Mouse (Mus musculus): ENCODE data around the gene Usp48. TPM values are rescaled to one million over a fixed set of nuclear protein-coding genes. Genes with fewer than 3 reads are reported as not detected.
A peak's percentile ranks its signal among the peaks of the same experiment; 100 is the strongest.

Usp48 gene
- total and polyA plus RNA-seq, 3 experiments = 27.1 to 99.6 TPM; not detected in 1

DNA sequence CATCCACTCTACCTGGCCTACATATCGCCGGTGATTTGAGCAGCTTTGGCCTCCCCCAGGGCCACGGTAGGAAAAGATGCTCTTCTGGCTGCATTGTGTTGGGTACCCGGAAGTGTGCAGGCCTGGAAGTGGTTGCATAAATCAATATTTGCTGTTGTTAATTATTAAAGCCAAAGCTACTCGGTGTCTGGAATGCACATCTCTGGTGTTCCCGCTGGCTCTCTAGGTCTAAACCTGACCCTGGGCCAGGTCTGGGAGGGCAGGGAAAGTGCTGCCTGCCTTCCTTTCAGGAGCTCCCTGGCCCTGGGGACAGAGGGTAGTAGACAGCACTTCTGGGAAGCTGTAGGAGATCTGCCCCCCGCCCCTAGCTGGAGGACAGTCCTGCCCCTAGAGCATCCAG is 113.0 kb downstream of the Usp48 start:
- TF ChIP-seq MYC (IDR thresholded peaks at IDR 0.05; ENCODE audit: low read depth, low read length) (no peak), ZC3H11A (IDR thresholded peaks at IDR 0.05; ENCODE audit: low read depth, low read length) (no peak), MAFK (IDR thresholded peaks at IDR 0.05; ENCODE audit: borderline replicate concordance, low read depth, low read length) (no peak), USF1 (IDR thresholded peaks at IDR 0.05; ENCODE audit: low read depth, low read length) (no peak), TAL1 (IDR thresholded peaks at IDR 0.05; ENCODE audit: low read length) (no peak), TBP (IDR thresholded peaks at IDR 0.05; ENCODE audit: low read depth, low read length) (no peak), MYB (IDR thresholded peaks at IDR 0.05; ENCODE audit: low read depth, low read length) (no peak), CHD2 (IDR thresholded peaks at IDR 0.05; ENCODE audit: low read length) (no peak), GABPA (IDR thresholded peaks at IDR 0.05; ENCODE audit: low read depth, low read length) (no peak), NELFE (IDR thresholded peaks at IDR 0.05; ENCODE audit: low read depth, low read length) (no peak), MAZ (IDR thresholded peaks at IDR 0.05; ENCODE audit: low read depth, low read length) (no peak), HCFC1 (IDR thresholded peaks at IDR 0.05; ENCODE audit: low read depth, low read length) (no peak), BHLHE40 (IDR thresholded peaks at IDR 0.05; ENCODE audit: borderline replicate concordance, low read depth, low read length) (no peak), SMC3 (IDR thresholded peaks at IDR 0.05; ENCODE audit: low read depth, low read length) (no peak), RCOR1 (IDR thresholded peaks at IDR 0.05; ENCODE audit: low read depth, low read length) (no peak), GATA1 (IDR thresholded peaks at IDR 0.05; ENCODE audit: low read depth, low read length) (no peak), MAX (IDR thresholded peaks at IDR 0.05; ENCODE audit: low read length) (no peak), ZKSCAN1 (IDR thresholded peaks at IDR 0.05; ENCODE audit: low read depth, low read length) (no peak)
- Histone ChIP-seq H3K27me3 (ENCODE audit: control insufficient read depth in 1 of 2, insufficient read depth in 2 of 2, low read length in 2 of 2) (no peaks in the 10 kb centered on the region), H3K9ac (ENCODE audit: control insufficient read depth, low read depth, low read length, poor library complexity, severe bottlenecking) (no peak overlapping the region; the same call in 1 of the 2 replicates), H3K4me1 (ENCODE audit: control insufficient read depth in 1 of 2, insufficient read depth in 2 of 2, low read length in 2 of 2) (peaks cover 7 to 20% of the 10 kb centered on the region in 2 experiments), H3K79me2 (ENCODE audit: control insufficient read depth, insufficient read depth, low read length, poor library complexity) (no peaks in the 10 kb centered on the region; the same call in 1 of the 2 replicates), H3K4me3 (ENCODE audit: control insufficient read depth in 1 of 2, insufficient read depth in 1 of 2, low read depth in 2 of 2, low read length in 2 of 2) (no peak overlapping the region), H3K27ac (ENCODE audit: control insufficient read depth, low read depth, low read length) (no peak overlapping the region), H3K9me3 (replicated peaks; ENCODE audit: insufficient read depth, low read length) (no peaks in the 10 kb centered on the region), H3K36me3 (ENCODE audit: control insufficient read depth in 1 of 2, insufficient read depth in 2 of 2, low read length in 2 of 2) (peaks cover 0 to 5% of the 10 kb centered on the region in 2 experiments; a peak in 2 of 4 replicates)
- DNase-seq (ENCODE audit: low read depth, low spot score) = no peak

DNA sequence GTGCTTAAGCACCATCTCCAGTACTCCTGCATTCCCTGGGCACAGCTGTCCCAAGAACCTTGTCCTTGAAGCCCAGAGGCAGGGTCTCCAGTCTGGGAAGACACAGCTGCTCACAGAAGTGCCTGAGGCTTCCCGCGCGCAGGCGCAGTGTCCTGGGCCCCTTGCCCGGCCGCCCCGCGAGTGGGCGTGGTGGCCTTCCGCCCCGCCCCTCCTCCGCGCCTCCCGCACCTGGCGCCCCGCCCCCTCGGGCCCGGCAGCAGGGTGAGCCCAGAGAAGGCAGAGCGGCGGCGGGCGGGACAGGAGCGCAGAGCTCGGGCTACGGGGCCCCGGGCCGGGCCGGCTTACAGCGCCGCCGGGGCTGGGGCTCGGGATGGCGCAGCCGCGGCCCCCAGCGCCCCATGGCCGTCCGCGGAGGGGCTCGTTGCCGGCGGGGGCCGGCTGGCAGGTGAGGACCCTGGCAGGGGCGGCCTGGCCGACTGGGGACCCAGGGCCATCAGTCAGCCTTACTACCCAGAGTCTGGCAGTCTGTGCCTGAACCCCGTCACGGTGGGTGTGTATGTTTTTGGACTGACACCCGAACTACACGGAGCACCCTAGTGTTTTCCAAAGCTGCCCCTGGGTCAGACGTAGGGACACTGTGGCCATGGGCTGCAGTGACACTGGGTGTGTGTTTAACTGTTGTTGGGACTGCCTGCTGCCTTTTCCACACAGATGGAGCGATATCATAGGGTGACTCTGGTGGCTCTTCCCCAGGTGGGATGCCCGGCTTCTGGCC is 113.8 kb downstream of the Usp48 start:
- Histone ChIP-seq H3K9me3 (replicated peaks; ENCODE audit: insufficient read depth, low read length) (no peaks in the 10 kb centered on the region), H3K27ac (ENCODE audit: control insufficient read depth, low read depth, low read length) (no peak overlapping the region), H3K36me3 (ENCODE audit: control insufficient read depth in 1 of 2, insufficient read depth in 2 of 2, low read length in 2 of 2) (peaks cover 0 to 5% of the 10 kb centered on the region in 2 experiments; a peak in 2 of 4 replicates), H3K9ac (ENCODE audit: control insufficient read depth, low read depth, low read length, poor library complexity, severe bottlenecking) (peak overlapping the region; percentile 74), H3K4me1 (ENCODE audit: control insufficient read depth in 1 of 2, insufficient read depth in 2 of 2, low read length in 2 of 2) (peaks cover 8 to 22% of the 10 kb centered on the region in 2 experiments), H3K27me3 (ENCODE audit: control insufficient read depth in 1 of 2, insufficient read depth in 2 of 2, low read length in 2 of 2) (no peaks in the 10 kb centered on the region), H3K79me2 (ENCODE audit: control insufficient read depth, insufficient read depth, low read length, poor library complexity) (no peaks in the 10 kb centered on the region; the same call in 1 of the 2 replicates), H3K4me3 (ENCODE audit: control insufficient read depth in 1 of 2, insufficient read depth in 1 of 2, low read depth in 2 of 2, low read length in 2 of 2) (peak overlapping the region; percentile 64 to 89)
- peak; percentile 85 for DNase-seq (ENCODE audit: low read depth, low spot score)
- TF ChIP-seq NELFE (IDR thresholded peaks at IDR 0.05; ENCODE audit: low read depth, low read length) (peak; percentile 45; the same call in 1 of the 2 replicates), ZNF384 (IDR thresholded peaks at IDR 0.05; ENCODE audit: low read depth, low read length) (no peak), POLR2A (IDR thresholded peaks at IDR 0.05; ENCODE audit: control insufficient read depth in 1 of 2, insufficient read depth in 1 of 2, low read depth in 1 of 2, low read length in 2 of 2, poor library complexity in 1 of 2) (peak; percentile 35 to 62; a peak in 2 of 4 replicates), CHD2 (IDR thresholded peaks at IDR 0.05; ENCODE audit: low read length) (no peak), EP300 (IDR thresholded peaks at IDR 0.05; ENCODE audit: low read depth in 1 of 2, low read length in 2 of 2) (no peak), MYB (IDR thresholded peaks at IDR 0.05; ENCODE audit: low read depth, low read length) (no peak), RCOR1 (IDR thresholded peaks at IDR 0.05; ENCODE audit: low read depth, low read length) (no peak), USF1 (IDR thresholded peaks at IDR 0.05; ENCODE audit: low read depth, low read length) (no peak), NRF1 (IDR thresholded peaks at IDR 0.05; ENCODE audit: insufficient read depth, low read depth, low read length, poor library complexity, severe bottlenecking) (peak; percentile 96), MYC (IDR thresholded peaks at IDR 0.05; ENCODE audit: low read depth, low read length) (no peak), SMC3 (IDR thresholded peaks at IDR 0.05; ENCODE audit: low read depth, low read length) (no peak), ZMIZ1 (IDR thresholded peaks at IDR 0.05; ENCODE audit: low read depth, low read length) (peak; percentile 81), GABPA (IDR thresholded peaks at IDR 0.05; ENCODE audit: low read depth, low read length) (no peak), RAD21 (IDR thresholded peaks at IDR 0.05; ENCODE audit: low read depth, low read length) (no peak), UBTF (IDR thresholded peaks at IDR 0.05; ENCODE audit: borderline replicate concordance, insufficient read depth, low read depth, low read length) (no peak), KAT2A (conservative IDR thresholded peaks at IDR 0.05; ENCODE audit: low read depth, low read length) (no peak), ZKSCAN1 (IDR thresholded peaks at IDR 0.05; ENCODE audit: low read depth, low read length) (no peak), MXI1 (IDR thresholded peaks at IDR 0.05; ENCODE audit: low read depth, low read length) (no peak; the same call in none of the 2 replicates), ETS1 (IDR thresholded peaks at IDR 0.05; ENCODE audit: low read depth, low read length) (no peak), TBP (IDR thresholded peaks at IDR 0.05; ENCODE audit: low read depth, low read length) (no peak), MAX (IDR thresholded peaks at IDR 0.05; ENCODE audit: low read length) (no peak)

All from MEL (cell line).